Mouse (Mus musculus) C2C12 (cell line): ENCODE measurements around the gene Esp6. TPM values are rescaled to one million over a fixed set of nuclear protein-coding genes. Genes with fewer than 3 reads are reported as not detected.
"Not testable (repeated sequence)": the region's sequence is repeated elsewhere in the genome, so short reads cannot be mapped to it uniquely, and the experiment has no call there.

Experiments
- H3K27me3 ChIP-seq: one replicate; pipeline ENCODE4 v1.6.1; 2011; ENCODE audit not compliant: control insufficient read depth, insufficient read depth, insufficient read length
- H3K36me3 ChIP-seq: one replicate; pipeline ENCODE4 v1.6.1; 2011; ENCODE audit not compliant: control insufficient read depth, insufficient read depth
- H3K4me3 ChIP-seq: one replicate; pipeline ENCODE4 v1.5.1; 2011; ENCODE audit warnings: mild to moderate bottlenecking, control low read depth; ENCODE audit not compliant: poor library complexity, insufficient read depth, severe bottlenecking
- H3K79me2 ChIP-seq: one replicate; pipeline ENCODE4 v1.6.1; 2011; ENCODE audit not compliant: control insufficient read depth, insufficient read depth
- H3K79me3 ChIP-seq: one replicate; pipeline ENCODE4 v1.6.1; 2011; ENCODE audit warnings: low read depth, control low read depth
- H3ac ChIP-seq: one replicate; pipeline ENCODE3; 2011; ENCODE audit warnings: low read depth; ENCODE audit not compliant: control insufficient read depth, insufficient read length
- CEBPB ChIP-seq: IDR thresholded peaks from one replicate; pipeline ENCODE4 v1.6.1; 2011; ENCODE audit warnings: low read depth, mild to moderate bottlenecking, control low read depth, moderate library complexity
- CTCF ChIP-seq: IDR thresholded peaks from one replicate; pipeline ENCODE4 v1.5.1; 2011; ENCODE audit not compliant: control insufficient read depth, insufficient read depth, insufficient read length
- FOSL1 ChIP-seq: IDR thresholded peaks from one replicate; pipeline ENCODE4 v1.8.0; 2011; ENCODE audit warnings: mild to moderate bottlenecking, low read length; ENCODE audit not compliant: poor library complexity, insufficient read depth, severe bottlenecking
- MAX ChIP-seq: IDR thresholded peaks from one replicate; pipeline ENCODE4 v1.6.1; 2011; ENCODE audit warnings: mild to moderate bottlenecking, control low read depth
- MYOD1 ChIP-seq: IDR thresholded peaks from one replicate; pipeline ENCODE4 v1.6.1; 2011; ENCODE audit warnings: low read depth; ENCODE audit not compliant: control insufficient read depth, insufficient read length
- MYOG ChIP-seq: IDR thresholded peaks from one replicate; pipeline ENCODE4 v1.6.1; 2011; ENCODE audit not compliant: control insufficient read depth, insufficient read length; ENCODE audit errors: extremely low read depth
- USF1 ChIP-seq: IDR thresholded peaks from one replicate; pipeline ENCODE4 v1.6.1; 2011; ENCODE audit warnings: low read depth, mild to moderate bottlenecking, control low read depth, moderate library complexity
- long read RNA-seq, 2 experiments: library from polyadenylated mRNA; unstranded; transcript quantifications; one replicate each; pipeline ENCODE4 v2.0.0; 2019 to 2020
- polyA plus RNA-seq: library from polyadenylated mRNA; unstranded; fragments of >200 nt; fragmentation: generic; extraction: Trizol; gene quantifications from one replicate; pipeline ENCODE4 v1.2.1, GENCODE M21; 2012; ENCODE audit warnings: missing spikeins

Gene Esp6
- polyA plus RNA-seq = not detected
- long read RNA-seq, experiment 1 = 0 reads
- long read RNA-seq, experiment 2 = 0 reads

DNA sequence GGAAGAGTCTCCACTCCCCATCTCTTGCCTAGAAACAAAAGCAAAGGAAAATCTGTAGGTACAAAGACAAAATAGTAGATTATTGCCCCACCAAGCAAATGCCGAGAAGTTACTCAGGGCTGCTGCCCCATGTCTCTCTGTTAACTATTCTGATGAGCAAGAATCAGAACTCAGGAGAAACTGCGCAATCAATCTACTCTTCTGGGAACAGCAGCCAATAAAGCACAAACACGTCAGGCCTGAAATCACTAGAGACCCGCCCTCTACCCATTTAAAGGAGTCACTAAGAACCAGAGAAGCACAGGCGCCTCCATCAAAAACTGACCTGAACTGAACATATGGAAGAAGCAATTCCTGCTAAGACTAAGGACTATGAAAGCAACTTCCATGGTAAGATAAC is at the start of gene Esp6:
Gene Esp6 (plus strand): TSS at position 301 of the 400 bp plus-strand sequence.
- Histone ChIP-seq H3K79me3 (no peaks in the 10 kb centered on the region), H3K4me3 (no peak within 1 kb of the TSS), H3K36me3 (no peaks in the 10 kb centered on the region), H3K27me3 (no peaks in the 10 kb centered on the region), H3K79me2 (no peaks in the 10 kb centered on the region), H3ac (no peak within 1 kb of the TSS)
- TF ChIP-seq MYOD1 = no peak
- TF ChIP-seq CTCF = no peak
- no peak for TF ChIP-seq MYOG
- TF ChIP-seq USF1 = no peak
- TF ChIP-seq MAX = no peak
- no peak for TF ChIP-seq CEBPB
- no peak for TF ChIP-seq FOSL1

GRCm38 (mm10) chr17:40519818-40520217 is 41.5 kb upstream of the Esp6 start, which contains the start of gene Esp8:
Gene Esp8 (plus strand): TSS chr17:40520022.
- Histone ChIP-seq H3K27me3 (no peaks in the 10 kb centered on the region), H3K79me2 (no peaks in the 10 kb centered on the region), H3K4me3 (no peak within 1 kb of the TSS), H3K79me3 (no peaks in the 10 kb centered on the region), H3K36me3 (no peaks in the 10 kb centered on the region), H3ac (no peak within 1 kb of the TSS)
- TF ChIP-seq FOSL1 (no peak), CTCF (no peak), USF1 (no peak), MAX (no peak), MYOG (no peak), CEBPB (no peak)

GRCm38 (mm10) chr17:40529813-40530212 is 31.5 kb upstream of the Esp6 start:
- H3K79me2 ChIP-seq = no peaks in the 10 kb centered on the region
- no peak overlapping the region for H3K4me3 ChIP-seq
- no peaks in the 10 kb centered on the region for H3K79me3 ChIP-seq
- no peak overlapping the region for H3ac ChIP-seq
- H3K36me3 ChIP-seq = no peaks in the 10 kb centered on the region
- H3K27me3 ChIP-seq = no peaks in the 10 kb centered on the region
- no peak for TF ChIP-seq MYOG
- TF ChIP-seq FOSL1 = no peak
- TF ChIP-seq CTCF = no peak
- no peak for TF ChIP-seq MYOD1
- no peak for TF ChIP-seq MAX
- TF ChIP-seq USF1 = no peak
- no peak for TF ChIP-seq CEBPB

DNA sequence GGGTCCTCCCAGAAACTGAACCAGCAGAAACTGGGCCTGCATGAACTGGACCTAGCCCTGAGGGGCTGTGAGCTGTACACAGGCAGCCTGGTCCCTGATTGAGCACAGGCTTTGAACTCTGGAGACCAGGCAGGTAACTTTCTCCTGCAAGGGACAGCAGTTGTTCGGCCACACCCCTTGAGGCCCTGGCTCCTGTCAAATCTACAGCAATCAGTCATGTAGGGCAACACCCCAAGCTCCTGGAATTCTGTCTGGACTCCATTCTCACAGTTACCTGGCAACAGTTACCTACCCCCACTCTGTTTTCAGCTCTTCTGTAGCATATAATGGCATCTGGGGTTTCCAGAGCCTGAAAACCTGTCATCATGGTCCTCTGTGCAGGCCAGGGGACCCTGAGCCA is 30.2 kb upstream of the Esp6 start:
- Histone ChIP-seq H3ac (no peak overlapping the region), H3K79me3 (no peaks in the 10 kb centered on the region), H3K4me3 (no peak overlapping the region), H3K27me3 (no peaks in the 10 kb centered on the region), H3K36me3 (no peaks in the 10 kb centered on the region), H3K79me2 (no peaks in the 10 kb centered on the region)
- TF ChIP-seq MYOD1 (no peak), FOSL1 (no peak), USF1 (no peak), CTCF (no peak), MAX (no peak), MYOG (no peak), CEBPB (no peak)

DNA sequence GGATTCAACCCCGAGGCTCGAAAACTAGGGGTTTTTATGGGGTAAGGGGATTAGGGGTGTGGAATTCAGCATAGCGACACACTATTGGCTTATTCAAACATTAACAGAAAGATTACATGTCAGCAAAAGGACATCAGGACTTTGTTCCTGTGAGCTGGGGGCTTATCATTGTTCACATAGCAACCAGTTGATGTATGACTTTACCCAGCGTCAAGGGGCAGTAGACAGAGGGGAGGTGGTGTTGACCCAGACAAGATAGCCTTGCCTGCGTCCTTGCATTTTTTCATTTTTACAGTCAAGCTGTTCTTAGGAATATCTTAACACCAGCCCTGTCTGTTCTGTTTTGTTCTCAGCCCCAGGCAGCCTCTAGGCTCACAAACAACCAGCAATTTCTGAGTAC is 14.3 kb upstream of the Esp6 start:
- not testable (repeated sequence) for H3K27me3 ChIP-seq, H3K79me3 ChIP-seq, H3K4me3 ChIP-seq, H3ac ChIP-seq, H3K79me2 ChIP-seq, H3K36me3 ChIP-seq

DNA sequence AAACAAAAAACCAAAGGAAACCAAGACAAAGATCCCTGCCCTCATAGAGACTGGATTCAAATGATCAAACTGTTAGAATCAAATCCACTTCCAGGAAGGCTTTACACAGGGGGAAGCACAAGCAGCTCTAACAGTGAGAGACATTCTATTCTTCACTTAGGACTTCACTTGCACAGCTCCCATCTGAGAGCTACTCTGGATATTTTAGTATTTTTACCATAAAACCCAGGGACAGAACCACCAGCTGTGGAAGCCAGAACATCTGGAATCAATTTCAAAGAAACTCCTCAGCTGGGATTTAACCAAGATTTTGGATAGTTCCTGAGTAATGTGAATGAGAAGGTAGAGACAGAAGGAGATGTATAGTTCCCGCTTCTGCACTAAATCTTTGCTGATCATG is 7.8 kb upstream of the Esp6 start:
- TF ChIP-seq CEBPB (no peak), MYOD1 (no peak), MAX (no peak), USF1 (no peak), CTCF (no peak), FOSL1 (no peak), MYOG (no peak)
- Histone ChIP-seq H3K27me3 (no peaks in the 10 kb centered on the region), H3K4me3 (no peak overlapping the region), H3ac (no peak overlapping the region), H3K79me2 (no peaks in the 10 kb centered on the region), H3K79me3 (no peaks in the 10 kb centered on the region), H3K36me3 (no peaks in the 10 kb centered on the region)

GRCm38 (mm10) chr17:40583906-40584305 is 22.6 kb downstream of the Esp6 start:
- not testable (repeated sequence) for H3K36me3 ChIP-seq, H3K4me3 ChIP-seq, H3K27me3 ChIP-seq, H3ac ChIP-seq, H3K79me2 ChIP-seq, H3K79me3 ChIP-seq
